Mouse (Mus musculus) embryonic facial prominence, embryonic 12.5 days (tissue): ENCODE measurements at regions not wholly inside any gene's neighbourhood (a gene's known extent, or its start where the extent isn't known, plus 50 kb on each side); places are given as distances from the start of the nearest gene placed in this dataset.

ENCODE experiments used
- ATAC-seq: fragments of 200-750 bp; cut with Nextera tagmentation; 2 replicates; pipeline ENCODE4 v1.8.0; 2017; ENCODE audit not compliant: insufficient number of reproducible peaks, insufficient read depth, low FRiP score, low TSS enrichment
- H3K27ac ChIP-seq: fragments of 300-500 bp; sonication (generic); 2 replicates; pipeline ENCODE4 v1.5.1; 2016; ENCODE audit warnings: mild to moderate bottlenecking
- H3K27me3 ChIP-seq: fragments of 300-500 bp; sonication (generic); 2 replicates; pipeline ENCODE4 v1.6.1; 2016; ENCODE audit warnings: mild to moderate bottlenecking, moderate library complexity
- H3K36me3 ChIP-seq: fragments of 300-500 bp; sonication (generic); 2 replicates; pipeline ENCODE4 v1.6.1; 2016; ENCODE audit warnings: mild to moderate bottlenecking
- H3K4me1 ChIP-seq: fragments of 300-500 bp; sonication (generic); 2 replicates; pipeline ENCODE4 v1.6.1; 2016
- H3K4me2 ChIP-seq: fragments of 300-500 bp; sonication (generic); replicated peaks from 2 replicates; pipeline ENCODE4 v1.6.1; 2016; ENCODE audit warnings: mild to moderate bottlenecking, moderate library complexity
- H3K4me3 ChIP-seq: fragments of 300-500 bp; sonication (generic); 2 replicates; pipeline ENCODE4 v1.5.1; 2016; ENCODE audit warnings: mild to moderate bottlenecking
- H3K9ac ChIP-seq: fragments of 300-500 bp; sonication (generic); 2 replicates; pipeline ENCODE4 v1.6.1; 2016; ENCODE audit warnings: mild to moderate bottlenecking, moderate library complexity
- H3K9me3 ChIP-seq: fragments of 300-500 bp; sonication (generic); 2 replicates; pipeline ENCODE4 v1.6.1; 2016; ENCODE audit warnings: mild to moderate bottlenecking, moderate library complexity
- WGBS: fragments of 180-500 bp; shearing (Covaris S2); methylation state at CpG from one replicate; pipeline ENCODE4 v1.1.7; 2016; 5-methylcytosine and 5-hydroxymethylcytosine counted together

- no peak overlapping the region for H3K4me2 ChIP-seq
- no peak overlapping the region for H3K4me3 ChIP-seq
- no peak overlapping the region for H3K9ac ChIP-seq
- 81% methylated on average over 8 of the region's 8 CpGs for WGBS
- no peak for ATAC-seq
- no peaks in the 10 kb centered on the region for H3K4me1 ChIP-seq
- no peaks in the 10 kb centered on the region for H3K27me3 ChIP-seq
- H3K36me3 ChIP-seq, result no peaks in the 10 kb centered on the region
- no peaks in the 10 kb centered on the region for H3K9me3 ChIP-seq
- no peak overlapping the region for H3K27ac ChIP-seq
Observed at GRCm38 (mm10) chr2:124811709-124812108, 256.2 kb upstream of the Slc24a5 start.

GRCm38 (mm10) chr2:124816814-124817213 is 251.1 kb upstream of the Slc24a5 start:
- H3K9me3 ChIP-seq, result no peaks in the 10 kb centered on the region
- no peak overlapping the region for H3K9ac ChIP-seq
- no peaks in the 10 kb centered on the region for H3K36me3 ChIP-seq
- WGBS, result 92% methylated on average over 2 of the region's 2 CpGs
- no peak overlapping the region for H3K4me2 ChIP-seq
- no peaks in the 10 kb centered on the region for H3K4me1 ChIP-seq
- H3K27me3 ChIP-seq, result no peaks in the 10 kb centered on the region
- no peak overlapping the region for H3K27ac ChIP-seq
- ATAC-seq, result no peak
- H3K4me3 ChIP-seq, result no peak overlapping the region

GRCm38 (mm10) chr2:124819846-124820245 is 248.1 kb upstream of the Slc24a5 start:
- no peak for ATAC-seq
- Histone ChIP-seq H3K27ac (no peak overlapping the region), H3K9me3 (no peaks in the 10 kb centered on the region), H3K4me3 (no peak overlapping the region), H3K9ac (no peak overlapping the region), H3K36me3 (no peaks in the 10 kb centered on the region), H3K4me1 (no peaks in the 10 kb centered on the region), H3K4me2 (no peak overlapping the region), H3K27me3 (no peaks in the 10 kb centered on the region)
- WGBS, result 78% methylated on average over 6 of the region's 6 CpGs

GRCm38 (mm10) chr2:124820821-124821220 is 247.1 kb upstream of the Slc24a5 start:
- Histone ChIP-seq H3K36me3 (no peaks in the 10 kb centered on the region), H3K27me3 (no peaks in the 10 kb centered on the region), H3K27ac (no peak overlapping the region), H3K4me3 (no peak overlapping the region), H3K4me2 (no peak overlapping the region), H3K9me3 (no peaks in the 10 kb centered on the region), H3K9ac (no peak overlapping the region), H3K4me1 (no peaks in the 10 kb centered on the region)
- ATAC-seq, result no peak
- 88% methylated on average over 9 of the region's 9 CpGs for WGBS

GRCm38 (mm10) chr2:124821366-124821765 is 246.6 kb upstream of the Slc24a5 start:
- Histone ChIP-seq H3K9ac (no peak overlapping the region), H3K4me3 (no peak overlapping the region), H3K9me3 (no peaks in the 10 kb centered on the region), H3K4me2 (no peak overlapping the region), H3K36me3 (no peaks in the 10 kb centered on the region), H3K27me3 (no peaks in the 10 kb centered on the region), H3K27ac (no peak overlapping the region), H3K4me1 (no peaks in the 10 kb centered on the region)
- ATAC-seq, result no peak
- WGBS, result 82% methylated on average over 4 of the region's 4 CpGs

- Histone ChIP-seq H3K27ac (no peak overlapping the region), H3K4me3 (no peak overlapping the region), H3K4me1 (no peaks in the 10 kb centered on the region), H3K36me3 (no peaks in the 10 kb centered on the region), H3K4me2 (no peak overlapping the region), H3K9me3 (no peaks in the 10 kb centered on the region), H3K27me3 (no peaks in the 10 kb centered on the region), H3K9ac (no peak overlapping the region)
- no peak for ATAC-seq
- WGBS, result 88% methylated on average over 4 of the region's 4 CpGs
Observed at GRCm38 (mm10) chr2:124848812-124849211, 219.1 kb upstream of the Slc24a5 start.

GRCm38 (mm10) chr2:124858504-124858903 is 209.4 kb upstream of the Slc24a5 start:
- Histone ChIP-seq H3K36me3 (no peaks in the 10 kb centered on the region), H3K4me2 (no peak overlapping the region), H3K27ac (no peak overlapping the region), H3K9me3 (no peaks in the 10 kb centered on the region), H3K27me3 (no peaks in the 10 kb centered on the region), H3K9ac (no peak overlapping the region), H3K4me1 (no peaks in the 10 kb centered on the region), H3K4me3 (no peak overlapping the region)
- WGBS, result 74% methylated on average over 3 of the region's 3 CpGs
- no peak for ATAC-seq

GRCm38 (mm10) chr2:124888209-124888608 is 179.7 kb upstream of the Slc24a5 start:
- no peak overlapping the region for H3K9ac ChIP-seq
- H3K4me2 ChIP-seq, result no peak overlapping the region
- no peak overlapping the region for H3K4me3 ChIP-seq
- H3K9me3 ChIP-seq, result no peaks in the 10 kb centered on the region
- ATAC-seq, result no peak
- H3K36me3 ChIP-seq, result no peaks in the 10 kb centered on the region
- H3K27me3 ChIP-seq, result no peaks in the 10 kb centered on the region
- no peak overlapping the region for H3K27ac ChIP-seq
- WGBS, result 34% methylated on average over 4 of the region's 4 CpGs
- H3K4me1 ChIP-seq, result peaks cover 5% of the 10 kb centered on the region; the same call in 1 of the 2 replicates

- Histone ChIP-seq H3K9me3 (no peaks in the 10 kb centered on the region), H3K27ac (no peak overlapping the region), H3K9ac (no peak overlapping the region), H3K4me1 (no peaks in the 10 kb centered on the region), H3K27me3 (no peaks in the 10 kb centered on the region), H3K4me3 (no peak overlapping the region), H3K4me2 (no peak overlapping the region), H3K36me3 (no peaks in the 10 kb centered on the region)
- no peak for ATAC-seq
- 91% methylated on average over 4 of the region's 4 CpGs for WGBS
Observed at GRCm38 (mm10) chr2:124895002-124895401, 172.9 kb upstream of the Slc24a5 start.

- no peak overlapping the region for H3K4me2 ChIP-seq
- H3K9ac ChIP-seq, result no peak overlapping the region
- H3K27me3 ChIP-seq, result no peaks in the 10 kb centered on the region
- no peak overlapping the region for H3K4me3 ChIP-seq
- H3K27ac ChIP-seq, result no peak overlapping the region
- no peaks in the 10 kb centered on the region for H3K4me1 ChIP-seq
- no peaks in the 10 kb centered on the region for H3K9me3 ChIP-seq
- WGBS, result 83% methylated on average over 4 of the region's 4 CpGs
- no peaks in the 10 kb centered on the region for H3K36me3 ChIP-seq
- ATAC-seq, result no peak
Observed at GRCm38 (mm10) chr2:124903556-124903955, 164.4 kb upstream of the Slc24a5 start.

- no peak overlapping the region for H3K9ac ChIP-seq
- H3K4me2 ChIP-seq, result no peak overlapping the region
- H3K4me3 ChIP-seq, result no peak overlapping the region
- no peak overlapping the region for H3K27ac ChIP-seq
- no peaks in the 10 kb centered on the region for H3K9me3 ChIP-seq
- H3K4me1 ChIP-seq, result no peaks in the 10 kb centered on the region
- no peak for ATAC-seq
- no peaks in the 10 kb centered on the region for H3K36me3 ChIP-seq
- no peaks in the 10 kb centered on the region for H3K27me3 ChIP-seq
- WGBS, result 80% methylated on average over 1 of the region's 1 CpGs
Observed at GRCm38 (mm10) chr2:124905076-124905475, 162.8 kb upstream of the Slc24a5 start.

GRCm38 (mm10) chr2:124918986-124919761 is 148.8 kb upstream of the Slc24a5 start:
- no peaks in the 10 kb centered on the region for H3K36me3 ChIP-seq
- no peak overlapping the region for H3K4me3 ChIP-seq
- 59% methylated on average over 7 of the region's 7 CpGs for WGBS
- H3K27ac ChIP-seq, result no peak overlapping the region
- no peak for ATAC-seq
- H3K9ac ChIP-seq, result no peak overlapping the region
- no peaks in the 10 kb centered on the region for H3K27me3 ChIP-seq
- H3K4me2 ChIP-seq, result no peak overlapping the region
- H3K4me1 ChIP-seq, result no peaks in the 10 kb centered on the region
- H3K9me3 ChIP-seq, result no peaks in the 10 kb centered on the region
